ENCODE assay signal across 13 mouse cellular contexts in genomic region chr8:102554213-102554612, GRCm38 (mm10).
DNase-seq lines count a peak whose midpoint lies in the region; ATAC-seq and TF ChIP-seq lines count a peak whose summit lies in the region.
"Had no signal": no experiment of that assay in that cellular context is flagged by ENCODE, and none has a peak within 500 bp of the region (broad histone marks: within the 10 kb centered on the region; RNA-seq: fewer than 3 reads in every experiment).

No protein-coding gene starts in this region.

- peak overlapping the region; percentile 84 for H3K27ac ChIP-seq in heart, embryonic 13.5 days (replicated peaks)
- peak overlapping the region; percentile 84 for H3K27ac ChIP-seq in stomach, embryonic 14.5 days (ENCODE audit: low read length)
- no peak overlapping the region for H3K27ac ChIP-seq in stomach, postnatal 0 days (replicated peaks)
- peak overlapping the region; percentile 92 for H3K27ac ChIP-seq in limb, embryonic 13.5 days
- H3K27ac ChIP-seq: neural tube, embryonic 13.5 days had no signal

- 23% methylated on average over 6 of the region's 6 CpGs for WGBS in heart, embryonic 13.5 days
- WGBS in stomach, embryonic 14.5 days = 26% methylated on average over 6 of the region's 6 CpGs
- 24% methylated on average over 6 of the region's 6 CpGs for WGBS in stomach, postnatal 0 days
- 49% methylated on average over 6 of the region's 6 CpGs for WGBS in limb, embryonic 13.5 days

- peak overlapping the region; percentile 14; the same call in 1 of the 2 replicates for H3K4me2 ChIP-seq in heart, embryonic 13.5 days
- H3K4me2 ChIP-seq in stomach, embryonic 14.5 days (replicated peaks; ENCODE audit: low read depth, low read length) = no peak overlapping the region
- no peak overlapping the region for H3K4me2 ChIP-seq in stomach, postnatal 0 days (replicated peaks; ENCODE audit: low read depth)
- H3K4me2 ChIP-seq in limb, embryonic 13.5 days (replicated peaks) = no peak overlapping the region
- H3K4me2 ChIP-seq: neural tube, embryonic 13.5 days had no signal

- no peaks in the 10 kb centered on the region for H3K27me3 ChIP-seq in heart, embryonic 13.5 days (replicated peaks)
- H3K27me3 ChIP-seq in stomach, embryonic 14.5 days (ENCODE audit: control insufficient read depth, insufficient read depth, low read length) = no peaks in the 10 kb centered on the region
- no peaks in the 10 kb centered on the region for H3K27me3 ChIP-seq in stomach, postnatal 0 days (ENCODE audit: control insufficient read depth, insufficient read depth, low read length)
- no peaks in the 10 kb centered on the region for H3K27me3 ChIP-seq in limb, embryonic 13.5 days
- H3K27me3 ChIP-seq: CH12.LX; megakaryocyte, embryonic 14.5 days; neural tube, embryonic 13.5 days had no signal

- ATAC-seq in heart, embryonic 13.5 days (ENCODE audit: extremely low read depth, insufficient number of reproducible peaks, low FRiP score, low TSS enrichment) = no peak; the same call in 1 of the 2 replicates
- peak; percentile 46; the same call in 1 of the 2 replicates for ATAC-seq in stomach, embryonic 14.5 days (ENCODE audit: insufficient number of reproducible peaks, insufficient read depth, low FRiP score, low read depth)
- ATAC-seq in stomach, postnatal 0 days (ENCODE audit: low FRiP score, low TSS enrichment) = no peak
- ATAC-seq in limb, embryonic 13.5 days (ENCODE audit: low FRiP score, low read depth) = peak; percentile 24; the same call in 1 of the 2 replicates
- no peak for ATAC-seq in granulocyte monocyte progenitor cell, adult 5-6 weeks (replicated peaks; ENCODE audit: poor library complexity, severe bottlenecking)

- no peaks in the 10 kb centered on the region for H3K36me3 ChIP-seq in heart, embryonic 13.5 days
- H3K36me3 ChIP-seq in stomach, embryonic 14.5 days (ENCODE audit: control insufficient read depth, insufficient read depth, low read length) = no peaks in the 10 kb centered on the region
- H3K36me3 ChIP-seq in stomach, postnatal 0 days (ENCODE audit: control insufficient read depth, insufficient read depth, low read length) = no peaks in the 10 kb centered on the region
- H3K36me3 ChIP-seq in limb, embryonic 13.5 days = no peaks in the 10 kb centered on the region
- H3K36me3 ChIP-seq: neural tube, embryonic 13.5 days had no signal

- intact Hi-C loops in heart, postnatal 36 days (cut with DNase I) = no loop called here

- no peak overlapping the region for H3K9ac ChIP-seq in heart, embryonic 13.5 days
- H3K9ac ChIP-seq in stomach, embryonic 14.5 days (replicated peaks; ENCODE audit: low read depth, low read length) = no peak overlapping the region
- H3K9ac ChIP-seq in stomach, postnatal 0 days (ENCODE audit: low read length) = no peak overlapping the region
- no peak overlapping the region for H3K9ac ChIP-seq in limb, embryonic 13.5 days
- H3K9ac ChIP-seq: neural tube, embryonic 13.5 days had no signal

- H3K9me3 ChIP-seq in heart, embryonic 13.5 days = no peaks in the 10 kb centered on the region
- no peaks in the 10 kb centered on the region for H3K9me3 ChIP-seq in stomach, embryonic 14.5 days (ENCODE audit: control insufficient read depth, low read depth, low read length)
- H3K9me3 ChIP-seq in stomach, postnatal 0 days (ENCODE audit: control insufficient read depth, low read length) = no peaks in the 10 kb centered on the region
- no peaks in the 10 kb centered on the region for H3K9me3 ChIP-seq in limb, embryonic 13.5 days
- H3K9me3 ChIP-seq: neural tube, embryonic 13.5 days had no signal

- DNase-seq in heart, postnatal 36 days = no peak
- no peak for DNase-seq in stomach, postnatal 0 days (ENCODE audit: low spot score)
- no peak for DNase-seq in urinary bladder, adult 18-20 months (ENCODE audit: low spot score in 2 of 2)
- no peak for DNase-seq in right cerebral cortex, adult 18-20 months
- DNase-seq: kidney, postnatal 25 days; thymus, adult 2 months had no signal

- no peak overlapping the region for H3K4me3 ChIP-seq in heart, embryonic 13.5 days
- no peak overlapping the region for H3K4me3 ChIP-seq in stomach, embryonic 14.5 days (ENCODE audit: low read depth, low read length)
- H3K4me3 ChIP-seq in stomach, postnatal 0 days (ENCODE audit: low read depth, low read length) = no peak overlapping the region
- no peak overlapping the region for H3K4me3 ChIP-seq in limb, embryonic 13.5 days
- H3K4me3 ChIP-seq: megakaryocyte, embryonic 14.5 days; neural tube, embryonic 13.5 days had no signal

- H3K4me1 ChIP-seq in heart, embryonic 13.5 days = peaks cover 25% of the 10 kb centered on the region
- peaks cover 6% of the 10 kb centered on the region; the same call in 1 of the 2 replicates for H3K4me1 ChIP-seq in stomach, embryonic 14.5 days (ENCODE audit: control insufficient read depth, insufficient read depth, low read length)
- no peaks in the 10 kb centered on the region for H3K4me1 ChIP-seq in stomach, postnatal 0 days (replicated peaks; ENCODE audit: control insufficient read depth, insufficient read depth)
- peaks cover 16% of the 10 kb centered on the region for H3K4me1 ChIP-seq in limb, embryonic 13.5 days
- H3K4me1 ChIP-seq: megakaryocyte, embryonic 14.5 days had no signal

- TF ChIP-seq CTCF in stomach, postnatal 0 days (IDR thresholded peaks at IDR 0.05; ENCODE audit: low read depth) = no peak

- TF ChIP-seq EP300 in stomach, postnatal 0 days (optimal IDR thresholded peaks at IDR 0.05) = no peak

Comparison
In these comparisons a context has a peak if more than half of its experiments do, and no peak if none do; other contexts are left out.
1. ATAC-seq: peak in stomach, embryonic 14.5 days (single experiment) and limb, embryonic 13.5 days (single experiment); none in heart, embryonic 13.5 days (single experiment), stomach, postnatal 0 days (single experiment) and granulocyte monocyte progenitor cell, adult 5-6 weeks (single experiment).